Mouse (Mus musculus): ENCODE measurements around the gene Samd10. TPM values are rescaled to one million over a fixed set of nuclear protein-coding genes. Genes with fewer than 3 reads are reported as not detected.

Gene Samd10
- polyA plus RNA-seq, 1 experiment from 2014 or later = 7.8 TPM

DNA sequence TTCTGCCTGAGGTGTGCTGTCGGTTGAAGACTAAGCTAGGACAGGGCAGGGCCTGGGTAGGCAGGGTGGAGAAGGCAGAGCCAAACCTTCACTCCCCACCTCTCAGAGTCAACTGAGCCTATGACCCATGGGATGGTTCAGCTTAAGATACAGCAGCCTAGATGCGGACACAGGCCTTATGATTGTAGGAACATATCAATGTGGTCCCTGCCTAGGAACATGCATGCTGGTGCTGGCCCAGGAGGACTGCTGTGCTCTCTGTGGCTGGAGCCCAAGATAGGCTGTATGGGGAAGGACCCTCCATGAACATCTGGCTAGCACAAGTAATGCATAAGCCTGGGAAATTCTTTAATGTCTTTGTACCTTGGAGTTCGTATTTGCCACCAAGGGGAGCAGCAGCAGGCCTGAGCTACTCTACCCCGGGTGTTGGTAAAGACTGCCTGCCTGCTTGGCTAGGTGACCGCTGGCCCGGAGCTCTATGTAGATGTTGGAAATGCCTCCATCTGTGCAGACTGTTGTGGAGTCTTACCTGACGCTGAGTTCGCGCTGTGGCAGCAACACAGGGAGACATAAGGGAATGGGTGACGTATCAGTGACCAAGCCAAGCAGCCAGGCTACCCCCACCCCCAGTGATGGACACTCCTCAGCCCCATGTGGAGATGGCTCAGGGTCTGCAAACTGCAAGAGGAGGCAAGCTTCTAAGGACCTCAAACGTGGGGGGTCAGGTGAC is 26.9 kb downstream of the Samd10 start:
- Histone ChIP-seq H3K27me3 (no peaks in the 10 kb centered on the region), H3K36me3 (peaks cover 36% of the 10 kb centered on the region), H3K4me3 (no peak overlapping the region), H3K4me2 (replicated peaks) (no peak overlapping the region), H3K27ac (no peak overlapping the region), H3K9ac (no peak overlapping the region), H3K9me3 (no peaks in the 10 kb centered on the region), H3K4me1 (no peaks in the 10 kb centered on the region)
- no peak for ATAC-seq (ENCODE audit: low FRiP score, low read depth)
- 87% methylated on average over 11 of the region's 11 CpGs for WGBS

DNA sequence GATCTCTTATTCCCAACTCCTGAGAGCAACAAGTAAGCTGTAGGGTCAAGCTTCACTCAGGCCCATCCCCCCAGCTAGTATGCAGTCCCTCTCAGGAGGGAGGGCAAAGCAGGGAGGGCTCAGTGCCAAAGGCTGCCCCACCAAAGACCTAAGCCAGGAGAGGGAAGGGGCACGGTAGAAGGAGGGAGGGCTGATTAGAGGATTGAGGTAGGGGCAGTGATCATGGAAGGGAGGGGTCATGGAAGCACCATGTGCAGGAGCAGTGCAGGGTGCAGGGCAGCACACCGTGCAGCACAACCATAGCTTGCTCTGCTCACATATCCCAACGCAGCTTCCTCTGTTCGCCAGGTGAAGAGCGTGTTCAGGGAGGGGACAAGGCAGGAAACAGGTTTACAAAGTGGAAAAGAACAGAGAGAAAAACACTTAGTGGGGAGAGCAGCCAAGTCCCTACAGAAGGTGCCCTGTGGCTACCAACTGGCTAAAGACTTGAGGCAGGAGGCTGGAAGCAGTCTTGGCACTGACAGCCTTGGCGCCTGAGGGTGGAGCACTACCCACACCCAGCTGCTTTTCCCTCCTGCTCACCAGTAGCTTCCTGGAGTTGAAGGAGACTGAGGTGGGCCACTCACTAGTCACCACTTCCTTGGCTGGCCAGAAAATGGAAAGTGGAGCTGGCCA is 28.0 kb downstream of the Samd10 start:
- ATAC-seq (ENCODE audit: low FRiP score, low read depth) = no peak
- Histone ChIP-seq H3K4me2 (replicated peaks) (no peak overlapping the region), H3K4me1 (no peaks in the 10 kb centered on the region), H3K9ac (no peak overlapping the region), H3K27me3 (no peaks in the 10 kb centered on the region), H3K4me3 (no peak overlapping the region), H3K27ac (no peak overlapping the region), H3K9me3 (no peaks in the 10 kb centered on the region), H3K36me3 (peaks cover 36% of the 10 kb centered on the region)
- 73% methylated on average over 6 of the region's 6 CpGs for WGBS

DNA sequence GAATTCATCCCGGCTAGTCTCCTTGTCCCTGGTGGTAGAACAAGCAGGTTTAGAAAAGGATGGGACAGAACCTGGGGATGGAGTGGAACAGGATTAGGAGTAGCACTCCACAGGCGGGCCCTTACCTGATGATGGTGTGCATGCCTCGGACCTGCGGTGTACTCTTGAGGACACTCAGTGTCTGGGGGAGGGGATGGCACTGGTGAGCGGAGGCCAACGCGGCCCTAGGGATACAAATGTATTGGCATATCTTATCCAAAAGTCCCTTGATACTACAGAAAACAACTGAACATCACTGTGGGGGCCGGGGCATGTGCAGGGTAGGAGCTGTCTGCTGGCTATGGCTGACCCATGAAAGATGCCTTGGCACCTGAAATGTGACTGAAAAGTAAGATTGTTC is 28.6 kb downstream of the Samd10 start:
- Histone ChIP-seq H3K9ac (no peak overlapping the region), H3K9me3 (no peaks in the 10 kb centered on the region), H3K27ac (no peak overlapping the region), H3K4me1 (no peaks in the 10 kb centered on the region), H3K4me2 (replicated peaks) (no peak overlapping the region), H3K27me3 (no peaks in the 10 kb centered on the region), H3K4me3 (no peak overlapping the region), H3K36me3 (peaks cover 36% of the 10 kb centered on the region)
- 86% methylated on average over 8 of the region's 8 CpGs for WGBS
- no peak for ATAC-seq (ENCODE audit: low FRiP score, low read depth)

DNA sequence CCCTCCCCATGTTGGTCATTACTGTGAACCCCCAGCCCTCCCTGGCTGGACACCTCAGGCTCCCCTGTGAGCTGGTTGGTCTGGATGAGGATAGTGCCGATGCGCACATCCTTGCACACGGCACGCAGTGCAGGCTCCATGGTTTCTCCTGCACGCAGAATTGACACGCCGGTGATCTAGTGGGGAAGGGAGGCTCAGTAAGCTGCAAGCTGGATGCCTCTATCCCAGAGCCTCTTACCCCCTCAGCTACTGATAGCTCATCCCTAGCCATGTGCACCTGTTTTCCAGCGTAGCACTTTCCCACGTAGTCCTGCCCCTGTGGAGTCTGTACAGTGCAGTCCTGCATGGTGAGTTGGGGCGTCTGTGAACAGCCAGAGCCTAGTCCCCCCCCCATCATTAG is 29.2 kb downstream of the Samd10 start:
- WGBS = 92% methylated on average over 10 of the region's 10 CpGs

DNA sequence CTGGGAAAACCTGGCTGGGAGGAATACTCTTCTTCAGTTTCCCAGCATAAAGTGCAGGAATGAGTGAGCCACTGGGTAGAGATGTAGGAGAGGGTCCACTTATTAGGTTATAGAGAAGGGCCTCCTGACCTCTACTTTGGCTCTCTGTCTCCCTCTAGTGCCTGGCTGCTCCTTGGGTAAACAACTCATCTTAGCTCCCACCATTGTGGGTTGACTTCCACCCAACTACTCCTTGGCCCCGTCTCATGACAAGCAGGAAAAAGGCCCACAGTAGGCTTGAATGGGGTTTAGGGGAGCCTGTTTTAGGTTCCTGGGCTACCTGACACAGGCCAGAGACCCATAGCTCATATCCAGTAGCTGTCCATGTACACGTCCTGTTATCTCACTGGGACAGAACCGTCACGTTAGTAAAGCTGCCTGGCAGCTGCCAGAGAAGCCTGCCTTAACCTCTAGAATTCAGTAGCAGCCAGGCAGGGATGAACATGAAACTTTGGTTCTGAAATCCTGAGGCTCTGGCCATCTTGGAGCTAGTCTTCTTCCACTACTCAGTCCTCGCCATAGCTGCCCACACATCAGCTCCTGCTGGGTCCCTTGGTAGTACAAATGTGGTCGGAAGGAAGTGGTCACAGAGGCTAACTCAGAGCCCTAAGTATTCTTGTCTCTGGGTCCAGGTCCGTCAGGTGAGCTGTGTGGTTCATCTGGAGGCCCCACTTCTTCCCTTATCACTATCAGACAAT is 30.6 kb downstream of the Samd10 start:
- peaks cover 22% of the 10 kb centered on the region for H3K36me3 ChIP-seq
- H3K4me2 ChIP-seq (replicated peaks) = no peak overlapping the region
- H3K9me3 ChIP-seq = no peaks in the 10 kb centered on the region
- no peak overlapping the region for H3K9ac ChIP-seq
- no peaks in the 10 kb centered on the region for H3K4me1 ChIP-seq
- no peak overlapping the region for H3K27ac ChIP-seq
- no peak for ATAC-seq (ENCODE audit: low FRiP score, low read depth)
- H3K4me3 ChIP-seq = no peak overlapping the region
- H3K27me3 ChIP-seq = no peaks in the 10 kb centered on the region
- WGBS = 80% methylated on average over 7 of the region's 7 CpGs

More for the DNA sequence above, 29.2 kb downstream of the Samd10 start:
- Histone ChIP-seq H3K9ac (no peak overlapping the region), H3K4me3 (no peak overlapping the region), H3K36me3 (peaks cover 36% of the 10 kb centered on the region), H3K9me3 (no peaks in the 10 kb centered on the region), H3K4me2 (replicated peaks) (no peak overlapping the region), H3K27me3 (no peaks in the 10 kb centered on the region), H3K27ac (no peak overlapping the region), H3K4me1 (no peaks in the 10 kb centered on the region)
- no peak for ATAC-seq (ENCODE audit: low FRiP score, low read depth)

DNA sequence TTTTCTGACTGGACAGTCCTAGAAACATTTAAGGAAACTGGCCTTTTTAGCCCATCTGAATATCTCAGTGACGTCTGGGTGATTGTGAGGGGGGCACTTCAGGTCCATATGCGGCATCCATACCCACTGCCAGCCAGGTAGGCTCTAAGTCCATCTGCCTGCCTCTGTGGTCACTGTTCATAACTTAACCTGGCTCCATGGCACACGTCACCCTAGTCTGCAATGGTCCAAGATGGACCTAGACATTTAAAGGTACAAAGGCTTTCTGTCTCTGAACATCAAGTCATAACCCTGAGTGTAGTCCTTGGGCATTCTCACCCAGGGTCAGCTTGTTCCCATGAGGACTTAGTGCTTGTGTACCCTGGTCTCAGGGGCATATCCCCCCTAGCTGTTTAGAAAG is 31.7 kb downstream of the Samd10 start:
- no peak for ATAC-seq (ENCODE audit: low FRiP score, low read depth)
- Histone ChIP-seq H3K4me1 (no peaks in the 10 kb centered on the region), H3K4me2 (replicated peaks) (no peak overlapping the region), H3K27me3 (no peaks in the 10 kb centered on the region), H3K36me3 (0 out of 2 replicates have a peak, but pooled peaks cover 11% of the 10 kb centered on the region), H3K9ac (no peak overlapping the region), H3K9me3 (no peaks in the 10 kb centered on the region), H3K4me3 (no peak overlapping the region), H3K27ac (no peak overlapping the region)
- WGBS = 79% methylated on average over 3 of the region's 3 CpGs

DNA sequence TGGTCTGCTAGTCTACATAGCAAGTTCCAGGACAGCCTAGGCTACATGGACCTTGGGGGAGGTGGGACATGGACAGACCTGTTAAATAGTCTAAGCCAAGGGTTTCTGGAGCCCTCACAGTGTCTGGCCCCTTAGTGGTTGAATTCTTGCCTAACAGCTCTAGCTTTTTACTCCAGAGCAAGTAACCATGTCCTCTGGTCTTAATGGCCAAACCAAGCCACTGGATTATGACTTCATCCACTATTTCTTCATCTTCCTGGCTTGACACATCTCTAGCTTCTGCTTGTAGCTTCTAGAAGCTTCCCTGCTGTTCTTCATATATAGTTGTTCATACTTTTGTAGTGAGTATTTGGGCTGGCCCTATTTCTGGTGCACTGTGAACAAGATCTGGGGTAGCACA is 45.2 kb downstream of the Samd10 start:
- no peak for ATAC-seq (ENCODE audit: low FRiP score, low read depth)
- H3K4me2 ChIP-seq (replicated peaks) = no peak overlapping the region
- peaks cover 55% of the 10 kb centered on the region for H3K36me3 ChIP-seq
- H3K4me3 ChIP-seq = no peak overlapping the region
- H3K27me3 ChIP-seq = no peaks in the 10 kb centered on the region
- H3K4me1 ChIP-seq = no peaks in the 10 kb centered on the region
- H3K9me3 ChIP-seq = no peaks in the 10 kb centered on the region
- no peak overlapping the region for H3K27ac ChIP-seq
- H3K9ac ChIP-seq = no peak overlapping the region

DNA sequence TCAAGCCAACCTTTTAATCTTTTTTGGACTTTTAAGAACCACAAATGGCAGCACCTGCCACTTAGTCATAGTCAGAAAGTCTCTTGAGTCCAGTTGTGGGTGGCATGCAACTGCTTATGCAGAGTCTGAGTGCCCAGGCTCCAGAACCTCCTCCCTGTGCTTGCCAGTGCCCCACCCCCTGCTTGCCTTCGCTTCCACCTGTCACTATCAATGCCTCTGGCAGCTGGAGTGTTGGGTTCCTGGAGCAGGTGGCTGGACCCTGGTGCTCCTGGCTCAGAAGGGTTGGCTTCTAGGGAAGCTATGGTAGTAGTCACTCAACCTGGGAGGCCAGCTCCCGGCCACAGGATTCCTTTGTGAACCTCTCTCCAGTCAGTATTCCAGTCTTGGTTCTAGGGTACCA is 48.8 kb downstream of the Samd10 start:
- Histone ChIP-seq H3K27ac (no peak overlapping the region), H3K36me3 (peaks cover 85% of the 10 kb centered on the region), H3K4me3 (no peak overlapping the region), H3K4me2 (replicated peaks) (no peak overlapping the region), H3K4me1 (no peaks in the 10 kb centered on the region), H3K27me3 (no peaks in the 10 kb centered on the region), H3K9me3 (no peaks in the 10 kb centered on the region), H3K9ac (no peak overlapping the region)
- ATAC-seq (ENCODE audit: low FRiP score, low read depth) = no peak
- WGBS = 93% methylated on average over 2 of the region's 2 CpGs

DNA sequence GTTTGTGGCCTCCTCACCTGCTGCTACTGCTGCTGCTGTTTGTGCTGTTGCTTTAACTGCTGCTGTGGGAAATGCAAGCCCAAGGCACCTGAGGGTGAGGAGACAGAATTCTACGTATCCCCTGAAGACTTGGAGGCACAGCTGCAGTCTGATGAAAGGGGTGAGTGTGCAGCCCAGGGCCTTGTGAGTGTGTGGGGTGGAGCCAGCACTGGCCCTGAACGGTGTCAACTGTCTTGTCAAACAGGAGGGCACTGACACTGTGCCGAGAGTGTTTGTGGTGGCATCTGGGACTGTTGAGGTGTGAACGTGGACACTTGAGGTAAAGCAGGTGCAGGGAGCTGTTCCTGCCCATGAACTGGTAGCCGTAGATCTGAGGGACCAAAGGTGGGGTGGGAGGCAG is 50.3 kb downstream of the Samd10 start:
- no peak overlapping the region for H3K27ac ChIP-seq
- H3K9me3 ChIP-seq = no peaks in the 10 kb centered on the region
- no peaks in the 10 kb centered on the region for H3K4me1 ChIP-seq
- H3K9ac ChIP-seq = no peak overlapping the region
- WGBS = 89% methylated on average over 5 of the region's 5 CpGs
- no peak for ATAC-seq (ENCODE audit: low FRiP score, low read depth)
- H3K4me3 ChIP-seq = no peak overlapping the region
- no peak overlapping the region for H3K4me2 ChIP-seq (replicated peaks)
- peaks cover 79% of the 10 kb centered on the region for H3K36me3 ChIP-seq
- no peaks in the 10 kb centered on the region for H3K27me3 ChIP-seq

DNA sequence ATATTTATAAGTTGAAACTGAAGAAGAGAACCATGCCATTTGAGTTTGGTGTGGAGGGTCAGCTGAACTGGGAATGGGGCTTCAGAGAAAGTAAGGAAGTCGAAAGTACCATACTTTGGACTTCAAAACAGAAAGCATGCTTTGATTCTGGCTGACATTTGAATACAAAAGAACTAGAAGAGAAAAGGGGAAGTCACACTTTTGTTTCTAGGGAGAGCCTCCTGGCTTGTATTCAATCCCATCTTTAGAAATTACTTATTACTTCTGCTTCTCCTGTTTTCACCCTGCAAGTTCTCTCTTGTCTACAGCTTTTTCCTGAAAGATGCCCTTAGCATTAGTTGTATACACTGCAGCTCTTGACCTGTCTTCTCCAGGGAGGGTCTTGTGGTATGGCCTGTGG is 50.8 kb downstream of the Samd10 start:
- no peaks in the 10 kb centered on the region for H3K9me3 ChIP-seq
- H3K9ac ChIP-seq = no peak overlapping the region
- no peaks in the 10 kb centered on the region for H3K4me1 ChIP-seq
- peaks cover 75% of the 10 kb centered on the region for H3K36me3 ChIP-seq
- no peak overlapping the region for H3K27ac ChIP-seq
- H3K4me2 ChIP-seq (replicated peaks) = no peak overlapping the region
- 77% methylated on average over 1 of the region's 1 CpGs for WGBS
- no peaks in the 10 kb centered on the region for H3K27me3 ChIP-seq
- H3K4me3 ChIP-seq = no peak overlapping the region
- ATAC-seq (ENCODE audit: low FRiP score, low read depth) = no peak

DNA sequence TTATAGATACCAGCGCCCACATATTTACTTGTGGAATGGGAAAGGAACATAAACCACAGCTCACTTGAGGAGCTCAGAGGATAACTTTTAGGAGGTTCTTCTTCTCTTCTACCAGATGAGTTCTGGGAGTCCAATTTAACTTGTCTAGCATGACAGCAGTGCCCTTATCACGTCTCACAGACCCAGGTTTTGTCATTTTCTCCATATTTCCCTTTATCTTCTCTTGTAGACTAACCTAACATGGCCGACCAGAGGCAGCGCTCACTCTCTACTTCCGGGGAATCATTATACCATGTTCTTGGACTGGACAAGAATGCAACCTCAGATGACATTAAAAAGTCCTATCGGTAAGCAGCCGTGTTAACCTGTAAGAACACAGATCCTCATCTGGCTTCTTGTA is 52.9 kb downstream of the Samd10 start:
- H3K36me3 ChIP-seq = peaks cover 54% of the 10 kb centered on the region
- H3K9ac ChIP-seq = no peak overlapping the region
- no peaks in the 10 kb centered on the region for H3K9me3 ChIP-seq
- no peak overlapping the region for H3K4me3 ChIP-seq
- ATAC-seq (ENCODE audit: low FRiP score, low read depth) = no peak
- no peak overlapping the region for H3K4me2 ChIP-seq (replicated peaks)
- no peaks in the 10 kb centered on the region for H3K27me3 ChIP-seq
- WGBS = 96% methylated on average over 7 of the region's 7 CpGs
- H3K4me1 ChIP-seq = no peaks in the 10 kb centered on the region
- H3K27ac ChIP-seq = no peak overlapping the region

Data from limb, embryonic 13.5 days (tissue).